Mouse (Mus musculus) kidney, adult 2 months (tissue): ENCODE results near the gene Gm28551. TPM values are rescaled to one million over a fixed set of nuclear protein-coding genes. Genes with fewer than 3 reads are reported as not detected.
"Not testable (repeated sequence)": the region's sequence is repeated elsewhere in the genome, so short reads cannot be mapped to it uniquely, and the experiment has no call there.

ENCODE experiments used
- DNase-seq: peaks from one replicate; pipeline ENCODE4 v3.0.0; 2021
- H3K27ac ChIP-seq: fragments of 200-500 bp; 2 replicates; pipeline ENCODE4 v1.5.1; 2012; ENCODE audit warnings: low read depth, low read length, control low read depth, inconsistent platforms; ENCODE audit not compliant: insufficient read depth
- H3K27me3 ChIP-seq: fragments of 200-500 bp; replicated peaks from 2 replicates; pipeline ENCODE4 v1.6.1; 2012; ENCODE audit warnings: mild to moderate bottlenecking, moderate library complexity, low read length, inconsistent platforms; ENCODE audit not compliant: control insufficient read depth, insufficient read depth
- H3K36me3 ChIP-seq: fragments of 200-500 bp; 2 replicates; pipeline ENCODE4 v1.6.1; 2012; ENCODE audit warnings: mild to moderate bottlenecking, moderate library complexity, low read length, inconsistent platforms; ENCODE audit not compliant: control insufficient read depth, insufficient read depth
- H3K4me1 ChIP-seq: fragments of 200-500 bp; 2 replicates; pipeline ENCODE4 v1.6.1; 2011; ENCODE audit warnings: low read length; ENCODE audit not compliant: control insufficient read depth, insufficient read depth
- H3K4me3 ChIP-seq: fragments of 200-500 bp; 2 replicates; pipeline ENCODE4 v1.5.1; 2011; ENCODE audit warnings: mild to moderate bottlenecking, low read depth, low read length, control low read depth; ENCODE audit not compliant: insufficient read depth
- CTCF ChIP-seq: fragments of 200-500 bp; conservative IDR thresholded peaks from 2 replicates; pipeline ENCODE4 v1.5.1; 2011; ENCODE audit warnings: low read depth, mild to moderate bottlenecking, control low read depth, low read length, moderate library complexity, mixed read lengths; ENCODE audit not compliant: insufficient read depth, insufficient read length
- POLR2A ChIP-seq: fragments of 200-500 bp; IDR thresholded peaks from one replicate; pipeline ENCODE4 v1.6.1; 2011; ENCODE audit warnings: low read depth, low read length, control low read depth
- WGBS: fragments of 180-500 bp; shearing (Covaris S2); methylation state at CpG from one replicate; pipeline ENCODE4 v1.1.7; 2018; 5-methylcytosine and 5-hydroxymethylcytosine counted together
- polyA plus RNA-seq: library from polyadenylated mRNA; depleted of rRNA; stranded (reverse); fragments of >200 nt; gene quantifications from 2 replicates; pipeline ENCODE4 v1.2.3, GENCODE M21; 2012

Gene Gm28551
- polyA plus RNA-seq, 1 experiment, result not detected

DNA sequence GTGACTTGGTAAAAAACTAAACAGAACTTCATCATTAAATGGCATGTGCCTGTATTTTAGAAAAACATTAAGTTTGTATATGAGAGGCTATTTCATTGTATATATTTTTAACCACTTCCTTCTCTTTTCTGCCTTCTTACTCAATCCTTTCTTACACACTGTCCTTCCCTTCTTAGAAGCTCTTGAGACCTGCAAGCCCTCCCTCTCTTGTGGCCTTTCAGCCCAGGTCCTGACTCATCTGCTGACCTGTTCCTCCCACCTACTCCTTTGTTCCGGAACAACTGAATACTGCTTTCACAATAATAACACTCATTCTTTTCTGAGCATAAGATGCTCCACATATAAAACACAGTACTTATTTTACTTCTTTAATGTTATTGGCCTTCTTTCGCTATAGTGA is 11.4 kb downstream of the Gm28551 start:
- peaks cover 2% of the 10 kb centered on the region for H3K36me3 ChIP-seq
- H3K27ac ChIP-seq, result no peak overlapping the region
- H3K4me1 ChIP-seq, result no peaks in the 10 kb centered on the region
- no peak for DNase-seq
- TF ChIP-seq POLR2A (no peak), CTCF (no peak)
- WGBS, result over 99% methylated on average over 2 of the region's 2 CpGs
- H3K4me3 ChIP-seq, result no peak overlapping the region
- H3K27me3 ChIP-seq, result no peaks in the 10 kb centered on the region

DNA sequence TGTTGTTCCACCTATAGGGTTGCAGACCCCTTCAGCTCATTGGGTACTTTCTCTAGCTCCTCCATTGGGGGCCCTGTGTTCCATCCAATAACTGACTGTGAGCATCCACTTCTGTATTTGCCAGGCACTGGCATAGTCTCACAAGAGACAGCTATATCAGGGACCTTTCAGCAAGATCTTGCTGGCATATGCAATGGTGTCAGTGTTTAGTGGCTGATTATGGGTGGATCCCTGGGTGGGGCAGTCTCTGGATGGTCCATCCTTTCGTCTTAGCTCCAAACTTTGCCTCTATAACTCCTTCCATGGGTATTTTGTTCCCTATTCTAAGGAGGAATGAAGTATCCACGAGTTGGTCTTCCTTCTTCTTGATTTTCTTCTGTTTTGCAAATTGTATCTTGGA is 15.1 kb downstream of the Gm28551 start:
- not testable (repeated sequence) for DNase-seq, H3K36me3 ChIP-seq
- 76% methylated on average over 2 of the region's 2 CpGs for WGBS

DNA sequence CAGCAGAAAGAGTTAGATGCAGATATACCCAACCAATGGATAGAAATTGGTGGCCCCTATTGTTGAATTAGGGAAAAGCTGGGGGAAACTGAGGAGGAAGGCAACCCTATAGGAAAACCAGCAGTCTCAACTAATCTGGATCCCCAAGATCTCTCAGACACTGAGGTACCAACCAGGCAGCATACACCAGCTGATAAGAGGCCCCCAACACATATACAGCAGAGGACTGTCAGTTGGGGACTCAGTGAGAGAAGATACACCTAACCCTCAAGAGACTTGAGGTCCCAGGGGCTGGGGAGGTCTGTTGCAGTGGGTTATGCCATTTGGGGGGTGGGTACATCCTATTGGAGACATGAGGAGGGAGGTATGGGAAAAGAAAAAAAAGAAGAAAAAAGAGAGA is 17.0 kb downstream of the Gm28551 start:
- DNase-seq, result no peak
- no peak for TF ChIP-seq CTCF
- no peak for TF ChIP-seq POLR2A
- H3K4me1 ChIP-seq, result no peaks in the 10 kb centered on the region
- no peak overlapping the region for H3K4me3 ChIP-seq
- H3K27me3 ChIP-seq, result no peaks in the 10 kb centered on the region
- no peaks in the 10 kb centered on the region for H3K36me3 ChIP-seq
- no peak overlapping the region for H3K27ac ChIP-seq

More for the DNA sequence above, 15.1 kb downstream of the Gm28551 start:
- H3K4me1 ChIP-seq, H3K27ac ChIP-seq, H3K4me3 ChIP-seq, H3K27me3 ChIP-seq: not testable (repeated sequence)

DNA sequence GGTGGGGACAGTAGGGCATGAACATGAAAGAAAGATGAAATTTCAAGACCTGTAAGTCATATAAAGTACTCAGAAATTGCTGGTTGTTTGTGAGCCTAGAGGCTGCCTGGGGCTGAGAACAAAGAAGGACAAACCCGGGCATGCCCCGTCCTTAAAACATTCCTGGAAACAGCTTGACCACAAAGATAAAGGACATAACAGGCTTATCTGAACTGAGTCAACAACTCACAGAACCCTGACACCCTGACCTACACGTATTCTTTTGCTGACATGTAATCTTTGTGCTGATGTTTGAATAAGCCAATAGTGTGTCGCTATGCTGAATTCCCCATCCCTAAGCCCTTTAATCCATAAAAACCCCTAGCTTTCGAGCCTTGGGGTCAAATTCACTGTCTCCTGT is 18.9 kb downstream of the Gm28551 start:
- DNase-seq, H3K27me3 ChIP-seq, H3K36me3 ChIP-seq, H3K4me1 ChIP-seq, H3K4me3 ChIP-seq, H3K27ac ChIP-seq: not testable (repeated sequence)
- 79% methylated on average over 5 of the region's 5 CpGs for WGBS

DNA sequence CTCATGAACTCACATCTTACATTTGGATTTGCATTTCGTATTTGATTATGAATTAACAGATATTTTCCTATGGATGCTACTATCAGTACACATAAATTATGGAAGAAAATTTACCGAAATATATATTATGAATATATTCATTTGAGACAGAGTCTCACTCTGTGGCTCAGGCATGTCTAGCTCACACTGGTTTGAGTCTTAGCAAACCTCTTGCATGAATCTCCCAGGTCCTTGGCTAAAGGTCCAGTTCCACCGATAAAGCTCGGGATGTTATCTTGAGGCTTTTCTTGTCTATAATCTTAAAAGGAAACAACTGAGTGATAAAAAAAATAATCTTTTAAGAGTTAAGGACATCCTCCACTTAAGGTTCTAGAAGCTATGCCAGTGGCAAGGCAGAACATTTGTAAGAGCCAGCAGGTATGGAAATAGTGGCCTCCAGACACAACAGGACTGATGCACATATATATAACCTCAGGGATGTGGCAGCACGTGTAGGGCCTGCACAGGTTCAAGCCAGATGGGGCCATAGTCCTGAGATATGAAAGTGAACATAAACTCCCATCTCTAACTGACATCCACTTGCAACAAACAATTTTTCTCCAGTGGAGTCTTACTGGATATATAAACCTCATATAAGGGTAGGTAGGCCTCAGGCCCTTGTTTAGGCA is 27.5 kb downstream of the Gm28551 start:
- DNase-seq, result no peak
- TF ChIP-seq POLR2A (no peak), CTCF (no peak)
- Histone ChIP-seq H3K27ac (no peak overlapping the region), H3K27me3 (no peaks in the 10 kb centered on the region), H3K36me3 (no peaks in the 10 kb centered on the region), H3K4me1 (no peaks in the 10 kb centered on the region), H3K4me3 (no peak overlapping the region)
- 89% methylated on average over 5 of the region's 5 CpGs for WGBS

DNA sequence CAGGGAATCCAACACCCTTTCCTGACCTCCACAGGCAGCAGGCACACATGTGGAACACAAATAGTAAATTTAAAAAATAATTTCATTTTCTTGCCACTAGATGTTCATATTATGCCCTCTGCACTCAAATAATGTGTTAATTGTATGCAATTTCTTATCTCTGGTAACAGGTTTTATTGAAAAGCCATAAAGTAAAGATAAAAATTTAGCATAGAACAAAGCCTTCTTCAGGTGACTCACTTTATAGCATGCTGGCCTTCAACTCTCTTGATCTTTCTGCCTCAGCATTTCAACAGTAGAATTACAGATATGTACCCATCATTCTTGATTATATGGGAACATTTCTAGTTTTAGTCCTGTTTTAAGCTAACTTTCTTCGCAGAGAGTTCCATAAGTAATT is 28.2 kb downstream of the Gm28551 start:
- TF ChIP-seq POLR2A (no peak), CTCF (no peak)
- Histone ChIP-seq H3K4me1 (no peaks in the 10 kb centered on the region), H3K4me3 (no peak overlapping the region), H3K27ac (no peak overlapping the region), H3K36me3 (no peaks in the 10 kb centered on the region), H3K27me3 (no peaks in the 10 kb centered on the region)
- no peak for DNase-seq
- WGBS, result 95% methylated on average over 1 of the region's 1 CpGs

DNA sequence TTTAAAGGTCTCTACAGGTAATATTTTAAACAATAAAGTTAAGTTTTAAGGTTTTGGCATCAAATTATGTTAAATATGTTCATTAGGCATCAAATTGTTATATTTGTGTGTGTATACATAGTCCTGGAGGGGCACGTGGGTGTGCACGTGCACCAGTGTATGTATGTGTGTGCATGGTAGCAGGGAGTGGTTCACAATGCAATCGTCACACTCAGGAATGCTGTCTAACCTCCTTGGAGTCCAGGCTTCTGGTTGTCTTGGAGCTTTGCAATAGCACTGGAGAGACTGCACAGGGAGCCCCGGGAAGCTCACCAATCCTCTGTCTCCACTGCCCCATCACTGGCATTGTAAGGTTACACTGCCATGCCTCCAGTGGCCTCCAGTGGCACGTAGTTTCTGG is 29.2 kb downstream of the Gm28551 start:
- Histone ChIP-seq H3K27me3 (no peaks in the 10 kb centered on the region), H3K4me3 (no peak overlapping the region), H3K36me3 (no peaks in the 10 kb centered on the region), H3K27ac (no peak overlapping the region), H3K4me1 (no peaks in the 10 kb centered on the region)
- WGBS, result 97% methylated on average over 5 of the region's 5 CpGs
- TF ChIP-seq POLR2A (no peak), CTCF (no peak)
- DNase-seq, result no peak

DNA sequence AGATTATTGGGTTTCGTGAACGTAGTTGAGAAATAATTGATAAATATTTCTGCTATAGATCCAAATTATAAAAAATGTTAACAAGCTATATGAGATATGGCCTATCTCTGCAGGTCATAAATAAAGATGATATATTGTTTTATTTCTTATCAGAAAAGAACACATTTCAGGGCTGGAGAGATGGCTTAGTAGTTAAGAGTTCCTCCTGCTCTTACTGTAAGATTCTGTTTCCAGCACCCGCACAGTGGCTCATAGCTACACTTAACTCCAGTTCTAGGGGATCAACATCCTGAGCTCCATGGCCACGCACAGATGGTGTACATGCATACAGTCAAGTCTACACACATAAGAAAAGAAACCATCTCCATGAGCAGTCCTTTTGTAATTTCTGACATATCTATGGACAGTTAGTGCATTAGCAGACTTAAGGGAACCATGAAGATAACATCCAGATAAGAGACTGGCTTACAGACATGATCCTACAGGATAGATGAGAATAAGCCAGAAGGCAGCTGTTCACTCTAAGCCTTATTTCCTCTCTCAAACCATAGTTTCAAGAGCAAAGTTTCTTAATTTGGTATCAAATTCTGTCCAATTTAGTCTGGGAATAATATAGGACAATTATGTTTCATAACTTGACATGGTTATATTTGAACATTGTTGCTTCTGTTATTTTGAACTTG is 30.7 kb downstream of the Gm28551 start:
- 96% methylated on average over 4 of the region's 4 CpGs for WGBS
- no peak for DNase-seq

More for the DNA sequence above, 30.7 kb downstream of the Gm28551 start:
- Histone ChIP-seq H3K4me1 (no peaks in the 10 kb centered on the region), H3K27ac (no peak overlapping the region), H3K4me3 (no peak overlapping the region), H3K27me3 (no peaks in the 10 kb centered on the region), H3K36me3 (no peaks in the 10 kb centered on the region; the same call in 1 of the 2 replicates)
- no peak for TF ChIP-seq POLR2A
- TF ChIP-seq CTCF, result no peak
